Mouse (Mus musculus) embryonic facial prominence, embryonic 15.5 days (tissue): Measurements from ENCODE around the gene Arrdc5. TPM values are rescaled to one million over a fixed set of nuclear protein-coding genes. Genes with fewer than 3 reads are reported as not detected.

Experiments
- ATAC-seq: fragments of 200-750 bp; cut with Nextera tagmentation; 2 replicates; pipeline ENCODE4 v1.8.0; 2017; ENCODE audit warnings: low read depth, moderate TSS enrichment; ENCODE audit not compliant: insufficient number of reproducible peaks, low FRiP score, low TSS enrichment
- H3K27ac ChIP-seq: fragments of 300-500 bp; sonication (generic); replicated peaks from 2 replicates; pipeline ENCODE4 v1.5.1; 2015; ENCODE audit warnings: mild to moderate bottlenecking, inconsistent platforms
- H3K27me3 ChIP-seq: fragments of 300-500 bp; sonication (generic); 2 replicates; pipeline ENCODE4 v1.6.1; 2015; ENCODE audit warnings: inconsistent platforms
- H3K36me3 ChIP-seq: fragments of 300-500 bp; sonication (generic); 2 replicates; pipeline ENCODE4 v1.6.1; 2015; ENCODE audit warnings: mild to moderate bottlenecking, inconsistent platforms
- H3K4me1 ChIP-seq: fragments of 300-500 bp; sonication (generic); 2 replicates; pipeline ENCODE4 v1.6.1; 2015; ENCODE audit warnings: inconsistent platforms
- H3K4me2 ChIP-seq: fragments of 300-500 bp; sonication (generic); replicated peaks from 2 replicates; pipeline ENCODE4 v1.6.1; 2015; ENCODE audit warnings: mild to moderate bottlenecking, inconsistent platforms
- H3K4me3 ChIP-seq: fragments of 300-500 bp; sonication (generic); replicated peaks from 2 replicates; pipeline ENCODE4 v1.5.1; 2015; ENCODE audit warnings: mild to moderate bottlenecking, inconsistent platforms
- H3K9ac ChIP-seq: fragments of 300-500 bp; sonication (generic); 2 replicates; pipeline ENCODE4 v1.6.1; 2015; ENCODE audit warnings: inconsistent platforms
- H3K9me3 ChIP-seq: fragments of 300-500 bp; sonication (generic); replicated peaks from 2 replicates; pipeline ENCODE4 v1.6.1; 2016; ENCODE audit warnings: inconsistent platforms
- WGBS: fragments of 180-500 bp; shearing (Covaris S2); methylation state at CpG from one replicate; pipeline ENCODE4 v1.1.7; 2015; 5-methylcytosine and 5-hydroxymethylcytosine counted together
- polyA plus RNA-seq: library from polyadenylated mRNA; unstranded; fragments of >200 nt; fragmentation: Nextera tagmentation; extraction: Ambion mirVana; gene quantifications from 2 replicates; pipeline ENCODE4 v1.2.1, GENCODE M21; 2015

The Arrdc5 gene
- polyA plus RNA-seq, 1 experiment from 2014 or later, result not detected

GRCm38 (mm10) chr17:56276643-56277566, 23.2 kb downstream of the Arrdc5 start, which contains the start of gene Ticam1:
Ticam1 (minus strand) TSS chr17:56276786.
- no peaks in the 10 kb centered on the region for H3K9me3 ChIP-seq
- peak within 1 kb of the TSS; percentile 56 for H3K4me2 ChIP-seq
- H3K36me3 ChIP-seq, result peaks cover 37% of the 10 kb centered on the region
- 3% methylated on average over 21 of the region's 21 CpGs for WGBS
- H3K27me3 ChIP-seq, result no peaks in the 10 kb centered on the region
- H3K4me1 ChIP-seq, result peaks cover 50% of the 10 kb centered on the region
- peak within 1 kb of the TSS; percentile 86 for H3K27ac ChIP-seq
- peak; percentile 92 for ATAC-seq
- peak within 1 kb of the TSS; percentile 53 for H3K4me3 ChIP-seq
- peak within 1 kb of the TSS; percentile 50 for H3K9ac ChIP-seq

GRCm38 (mm10) chr17:56275842-56276480, 24.1 kb downstream of the Arrdc5 start:
- Histone ChIP-seq H3K4me2 (peak overlapping the region; percentile 56), H3K9me3 (no peaks in the 10 kb centered on the region), H3K4me1 (peaks cover 43% of the 10 kb centered on the region), H3K27me3 (no peaks in the 10 kb centered on the region), H3K36me3 (peaks cover 37% of the 10 kb centered on the region), H3K4me3 (peak overlapping the region; percentile 53), H3K9ac (peak overlapping the region; percentile 50), H3K27ac (peak overlapping the region; percentile 86)
- ATAC-seq, result no peak
- 22% methylated on average over 5 of the region's 5 CpGs for WGBS

- no peak overlapping the region for H3K9ac ChIP-seq
- no peaks in the 10 kb centered on the region for H3K9me3 ChIP-seq
- ATAC-seq, result no peak
- H3K27ac ChIP-seq, result no peak overlapping the region
- peaks cover 39% of the 10 kb centered on the region for H3K4me1 ChIP-seq
- 86% methylated on average over 5 of the region's 5 CpGs for WGBS
- H3K27me3 ChIP-seq, result no peaks in the 10 kb centered on the region
- H3K4me2 ChIP-seq, result no peak overlapping the region
- peaks cover 33% of the 10 kb centered on the region for H3K36me3 ChIP-seq
- H3K4me3 ChIP-seq, result no peak overlapping the region
These were observed 26.1 kb downstream of the Arrdc5 start for GRCm38 (mm10) chr17:56273986-56274385.

GRCm38 (mm10) chr17:56273482-56273881, 26.6 kb downstream of the Arrdc5 start:
- H3K4me2 ChIP-seq, result no peak overlapping the region
- no peak for ATAC-seq

GRCm38 (mm10) chr17:56272644-56273043, 27.4 kb downstream of the Arrdc5 start:
- Histone ChIP-seq H3K4me1 (peaks cover 38% of the 10 kb centered on the region), H3K9me3 (no peaks in the 10 kb centered on the region), H3K27ac (no peak overlapping the region), H3K4me2 (no peak overlapping the region), H3K9ac (no peak overlapping the region), H3K27me3 (no peaks in the 10 kb centered on the region), H3K4me3 (no peak overlapping the region), H3K36me3 (peaks cover 27% of the 10 kb centered on the region)
- WGBS, result 72% methylated on average over 3 of the region's 3 CpGs
- no peak for ATAC-seq

More at GRCm38 (mm10) chr17:56273482-56273881, 26.6 kb downstream of the Arrdc5 start:
- Histone ChIP-seq H3K27me3 (no peaks in the 10 kb centered on the region), H3K9me3 (no peaks in the 10 kb centered on the region), H3K27ac (no peak overlapping the region), H3K9ac (no peak overlapping the region), H3K4me1 (peaks cover 42% of the 10 kb centered on the region), H3K36me3 (peaks cover 29% of the 10 kb centered on the region), H3K4me3 (no peak overlapping the region)
- WGBS, result 80% methylated on average over 7 of the region's 7 CpGs

- Histone ChIP-seq H3K36me3 (peaks cover 27% of the 10 kb centered on the region), H3K9me3 (no peaks in the 10 kb centered on the region), H3K4me3 (no peak overlapping the region), H3K4me2 (no peak overlapping the region), H3K9ac (no peak overlapping the region), H3K27ac (no peak overlapping the region), H3K27me3 (no peaks in the 10 kb centered on the region), H3K4me1 (peaks cover 30% of the 10 kb centered on the region)
- 73% methylated on average over 12 of the region's 12 CpGs for WGBS
- no peak for ATAC-seq
These were observed 28.4 kb downstream of the Arrdc5 start for GRCm38 (mm10) chr17:56271609-56272253.

- Histone ChIP-seq H3K27ac (peak overlapping the region; percentile 90; the same call in 1 of the 2 replicates), H3K36me3 (peaks cover 29% of the 10 kb centered on the region), H3K9me3 (no peaks in the 10 kb centered on the region), H3K27me3 (no peaks in the 10 kb centered on the region), H3K4me3 (peak overlapping the region; percentile 43), H3K4me1 (peaks cover 31% of the 10 kb centered on the region; the same call in 1 of the 2 replicates), H3K9ac (no peak overlapping the region), H3K4me2 (peak overlapping the region; percentile 66)
- WGBS, result 73% methylated on average over 3 of the region's 3 CpGs
- ATAC-seq, result 0 out of 2 replicates have a peak, but pooled peaks have one; percentile 0
These were observed 30.3 kb downstream of the Arrdc5 start for GRCm38 (mm10) chr17:56269741-56270140.

GRCm38 (mm10) chr17:56269153-56269630, 30.9 kb downstream of the Arrdc5 start:
- H3K27me3 ChIP-seq, result no peaks in the 10 kb centered on the region
- H3K4me3 ChIP-seq, result peak overlapping the region; percentile 43
- H3K4me2 ChIP-seq, result peak overlapping the region; percentile 66
- H3K9ac ChIP-seq, result no peak overlapping the region; the same call in 1 of the 2 replicates
- H3K27ac ChIP-seq, result peak overlapping the region; percentile 90
- H3K36me3 ChIP-seq, result peaks cover 29% of the 10 kb centered on the region
- peak; percentile 82 for ATAC-seq
- 16% methylated on average over 12 of the region's 12 CpGs for WGBS
- H3K9me3 ChIP-seq, result no peaks in the 10 kb centered on the region
- H3K4me1 ChIP-seq, result peaks cover 28% of the 10 kb centered on the region; the same call in 1 of the 2 replicates

GRCm38 (mm10) chr17:56266271-56266670, 33.8 kb downstream of the Arrdc5 start:
- no peak overlapping the region for H3K4me2 ChIP-seq
- H3K9ac ChIP-seq, result no peak overlapping the region
- no peak overlapping the region for H3K4me3 ChIP-seq
- no peaks in the 10 kb centered on the region for H3K9me3 ChIP-seq
- peaks cover 32% of the 10 kb centered on the region for H3K36me3 ChIP-seq
- H3K27me3 ChIP-seq, result no peaks in the 10 kb centered on the region
- H3K4me1 ChIP-seq, result peaks cover 28% of the 10 kb centered on the region
- WGBS, result 54% methylated on average over 3 of the region's 3 CpGs
- ATAC-seq, result no peak
- peak overlapping the region; percentile 13; the same call in 1 of the 2 replicates for H3K27ac ChIP-seq

GRCm38 (mm10) chr17:56265869-56266268, 34.2 kb downstream of the Arrdc5 start:
- no peak overlapping the region for H3K4me2 ChIP-seq
- no peak for ATAC-seq
- 86% methylated on average over 3 of the region's 3 CpGs for WGBS

More at GRCm38 (mm10) chr17:56265869-56266268, 34.2 kb downstream of the Arrdc5 start:
- H3K4me3 ChIP-seq, result no peak overlapping the region
- H3K27ac ChIP-seq, result peak overlapping the region; percentile 13; the same call in 1 of the 2 replicates
- peaks cover 32% of the 10 kb centered on the region for H3K4me1 ChIP-seq
- no peaks in the 10 kb centered on the region for H3K9me3 ChIP-seq
- peaks cover 32% of the 10 kb centered on the region for H3K36me3 ChIP-seq
- no peak overlapping the region for H3K9ac ChIP-seq
- H3K27me3 ChIP-seq, result no peaks in the 10 kb centered on the region
